Mouse (Mus musculus): Measurements from ENCODE around the gene Sult1c2.

- TF ChIP-seq CTCF (IDR thresholded peaks at IDR 0.05; ENCODE audit: control insufficient read depth, insufficient read depth, low read length) (no peak), POLR2A (IDR thresholded peaks at IDR 0.05; ENCODE audit: borderline replicate concordance, control insufficient read depth, low read depth, low read length) (no peak)
Observed at GRCm38 (mm10) chr17:53846206-53846605, at the start of gene Sult1c2.
